Mouse (Mus musculus) kidney, embryonic 15.5 days (tissue): ENCODE data around the gene Sema6d. TPM values are rescaled to one million over a fixed set of nuclear protein-coding genes. Genes with fewer than 3 reads are reported as not detected.
A peak's percentile ranks its signal among the peaks of the same experiment; 100 is the strongest.

Experiments
- ATAC-seq: fragments of 200-750 bp; cut with Nextera tagmentation; replicated peaks from 2 replicates; pipeline ENCODE4 v1.8.0; 2017; ENCODE audit warnings: moderate TSS enrichment; ENCODE audit not compliant: low FRiP score
- H3K27ac ChIP-seq: fragments of 300-500 bp; sonication (generic); 2 replicates; pipeline ENCODE4 v1.5.1; 2015; ENCODE audit warnings: mild to moderate bottlenecking, inconsistent platforms
- H3K27me3 ChIP-seq: fragments of 300-500 bp; sonication (generic); 2 replicates; pipeline ENCODE4 v1.6.1; 2015; ENCODE audit warnings: inconsistent platforms
- H3K36me3 ChIP-seq: fragments of 300-500 bp; sonication (generic); 2 replicates; pipeline ENCODE4 v1.6.1; 2015; ENCODE audit warnings: inconsistent platforms
- H3K4me1 ChIP-seq: fragments of 300-500 bp; sonication (generic); 2 replicates; pipeline ENCODE4 v1.6.1; 2015; ENCODE audit warnings: inconsistent platforms
- H3K4me2 ChIP-seq: fragments of 300-500 bp; sonication (generic); 2 replicates; pipeline ENCODE4 v1.6.1; 2015; ENCODE audit warnings: moderate library complexity, mild to moderate bottlenecking, inconsistent platforms
- H3K4me3 ChIP-seq: fragments of 300-500 bp; sonication (generic); replicated peaks from 2 replicates; pipeline ENCODE4 v1.5.1; 2015; ENCODE audit warnings: mild to moderate bottlenecking, inconsistent platforms
- H3K9ac ChIP-seq: fragments of 300-500 bp; sonication (generic); 2 replicates; pipeline ENCODE4 v1.6.1; 2015; ENCODE audit warnings: mild to moderate bottlenecking, inconsistent platforms
- H3K9me3 ChIP-seq: fragments of 300-500 bp; sonication (generic); replicated peaks from 2 replicates; pipeline ENCODE4 v1.6.1; 2016; ENCODE audit warnings: inconsistent platforms
- WGBS: fragments of 180-500 bp; shearing (Covaris S2); methylation state at CpG from one replicate; pipeline ENCODE4 v1.1.7; 2015; ENCODE audit warnings: mixed read lengths; 5-methylcytosine and 5-hydroxymethylcytosine counted together
- polyA plus RNA-seq: library from polyadenylated mRNA; unstranded; fragments of >200 nt; fragmentation: Nextera tagmentation; extraction: Ambion mirVana; gene quantifications from 2 replicates; pipeline ENCODE4 v1.2.1, GENCODE M21; 2015

Sema6d gene
- polyA plus RNA-seq, 1 experiment from 2014 or later, result 9.5 TPM

DNA sequence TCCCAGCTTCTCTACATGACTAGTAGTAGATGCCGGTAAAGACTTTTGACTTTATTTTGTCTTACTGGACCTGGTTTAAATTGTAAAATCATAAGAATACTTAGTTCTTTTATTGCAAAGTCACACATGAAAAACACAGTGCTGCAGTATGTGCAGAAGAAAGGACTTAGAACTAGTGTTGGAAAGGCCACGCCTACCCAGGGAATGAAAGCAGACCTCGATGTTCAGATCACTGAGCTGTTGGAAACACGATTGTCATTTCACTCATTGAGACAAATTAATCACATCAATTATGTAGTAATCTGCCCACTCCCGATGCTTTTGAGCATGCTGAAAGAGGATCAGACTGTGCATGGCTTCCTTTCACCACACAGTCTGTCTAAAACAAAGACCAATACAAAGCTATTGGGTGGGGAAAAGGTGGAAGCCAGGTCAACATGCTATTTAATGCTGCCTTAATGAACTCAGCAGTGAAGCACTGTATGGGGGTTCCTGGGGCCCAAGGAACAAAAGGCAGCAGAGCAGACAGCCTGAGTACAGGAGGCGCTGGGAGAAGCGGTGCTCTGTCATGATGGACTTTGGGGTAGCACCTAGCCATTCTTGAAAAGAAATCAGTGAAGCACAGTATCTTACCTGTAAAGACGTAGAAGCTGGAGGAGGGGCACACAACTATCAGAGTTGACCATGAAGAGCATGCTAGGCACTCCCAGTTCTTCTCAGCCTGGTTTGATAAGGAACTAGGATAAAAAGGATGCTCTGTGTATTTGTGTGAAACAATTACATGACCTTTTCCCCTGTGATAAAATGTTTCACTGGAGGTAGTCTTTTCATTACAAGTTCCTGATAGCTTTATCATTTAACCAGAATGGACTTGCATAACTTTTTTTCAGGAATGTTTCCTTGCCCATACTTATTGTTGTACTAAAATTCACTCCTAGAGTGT is 375.5 kb downstream of the Sema6d start:
- no peak for ATAC-seq
- no peak overlapping the region for H3K4me2 ChIP-seq
- no peak overlapping the region for H3K27ac ChIP-seq
- no peak overlapping the region for H3K9ac ChIP-seq
- peaks cover 15% of the 10 kb centered on the region for H3K4me1 ChIP-seq
- H3K36me3 ChIP-seq, result no peaks in the 10 kb centered on the region
- no peaks in the 10 kb centered on the region for H3K27me3 ChIP-seq
- no peak overlapping the region for H3K4me3 ChIP-seq
- H3K9me3 ChIP-seq, result no peaks in the 10 kb centered on the region
- 83% methylated on average over 8 of the region's 8 CpGs for WGBS

DNA sequence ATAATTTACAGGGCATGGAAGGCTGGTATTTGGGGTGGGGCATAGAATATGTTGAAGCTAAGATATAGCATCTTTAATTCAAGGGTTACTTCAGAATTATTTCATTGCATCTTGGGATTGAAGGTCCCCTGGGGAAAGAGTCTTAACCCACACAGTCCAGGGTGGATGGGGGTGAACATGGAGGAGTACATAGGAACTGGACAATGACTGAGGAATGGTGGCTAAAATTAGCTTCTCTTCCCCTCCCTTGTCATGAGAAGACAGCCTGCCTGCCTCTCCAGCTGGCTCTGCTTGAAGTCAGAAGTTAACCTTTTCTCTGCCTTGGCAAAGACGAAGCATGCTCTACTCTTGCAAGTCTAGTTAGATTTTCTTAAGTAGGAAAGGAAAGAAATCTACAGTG is 377.7 kb downstream of the Sema6d start:
- no peaks in the 10 kb centered on the region for H3K27me3 ChIP-seq
- peaks cover 9% of the 10 kb centered on the region; the same call in 1 of the 2 replicates for H3K4me1 ChIP-seq
- H3K9ac ChIP-seq, result no peak overlapping the region
- no peak overlapping the region for H3K4me3 ChIP-seq
- no peak overlapping the region for H3K27ac ChIP-seq
- H3K36me3 ChIP-seq, result no peaks in the 10 kb centered on the region
- H3K9me3 ChIP-seq, result no peaks in the 10 kb centered on the region
- peak; percentile 62 for ATAC-seq
- H3K4me2 ChIP-seq, result no peak overlapping the region
- WGBS, result 39% methylated on average over 1 of the region's 1 CpGs

- 71% methylated on average over 10 of the region's 10 CpGs for WGBS
- Histone ChIP-seq H3K4me2 (no peak overlapping the region), H3K9me3 (no peaks in the 10 kb centered on the region), H3K4me1 (peaks cover 14% of the 10 kb centered on the region; the same call in 1 of the 2 replicates), H3K27ac (no peak overlapping the region), H3K27me3 (no peaks in the 10 kb centered on the region), H3K36me3 (no peaks in the 10 kb centered on the region), H3K9ac (no peak overlapping the region), H3K4me3 (no peak overlapping the region)
- ATAC-seq, result no peak
Observed at GRCm38 (mm10) chr2:124470346-124471042, 380.7 kb downstream of the Sema6d start.

GRCm38 (mm10) chr2:124472674-124473507 is 383.1 kb downstream of the Sema6d start:
- Histone ChIP-seq H3K36me3 (no peaks in the 10 kb centered on the region), H3K9me3 (no peaks in the 10 kb centered on the region), H3K27me3 (no peaks in the 10 kb centered on the region), H3K4me1 (peaks cover 9% of the 10 kb centered on the region; the same call in 1 of the 2 replicates), H3K4me3 (no peak overlapping the region), H3K27ac (no peak overlapping the region), H3K9ac (no peak overlapping the region), H3K4me2 (no peak overlapping the region)
- ATAC-seq, result no peak
- 56% methylated on average over 6 of the region's 6 CpGs for whole genome bisulfite sequencing

GRCm38 (mm10) chr2:124477904-124478303 is 388.1 kb downstream of the Sema6d start:
- Histone ChIP-seq H3K4me1 (0 out of 2 replicates have a peak, but pooled peaks cover 3% of the 10 kb centered on the region), H3K4me2 (no peak overlapping the region), H3K27me3 (no peaks in the 10 kb centered on the region), H3K9me3 (no peaks in the 10 kb centered on the region), H3K27ac (no peak overlapping the region), H3K4me3 (no peak overlapping the region), H3K9ac (no peak overlapping the region), H3K36me3 (no peaks in the 10 kb centered on the region)
- ATAC-seq, result no peak

DNA sequence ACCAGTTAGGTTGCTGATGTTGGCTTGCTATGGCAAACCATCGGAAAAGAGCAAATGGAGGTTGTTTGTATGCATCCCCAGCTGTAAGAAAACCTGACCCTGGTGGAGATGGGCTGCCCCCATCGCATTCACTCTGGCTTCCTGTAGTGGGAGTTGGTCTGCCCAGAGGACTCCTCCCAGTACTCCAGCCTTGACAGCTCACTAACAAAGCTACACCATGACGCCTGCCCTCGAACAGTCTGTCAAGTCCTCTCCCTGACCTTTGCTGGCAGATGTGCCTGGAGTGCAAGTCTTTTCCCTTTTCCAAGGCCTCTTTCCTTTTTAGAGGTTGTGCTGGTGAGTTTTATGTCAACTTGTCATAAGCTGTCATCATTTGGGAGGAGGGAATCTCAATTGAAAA is 388.8 kb downstream of the Sema6d start:
- H3K27ac ChIP-seq, result no peak overlapping the region
- no peaks in the 10 kb centered on the region for H3K9me3 ChIP-seq
- no peak overlapping the region for H3K4me2 ChIP-seq
- H3K4me1 ChIP-seq, result no peaks in the 10 kb centered on the region
- WGBS, result 65% methylated on average over 4 of the region's 4 CpGs
- no peaks in the 10 kb centered on the region for H3K36me3 ChIP-seq
- H3K27me3 ChIP-seq, result no peaks in the 10 kb centered on the region
- H3K4me3 ChIP-seq, result no peak overlapping the region
- no peak for ATAC-seq
- H3K9ac ChIP-seq, result no peak overlapping the region

GRCm38 (mm10) chr2:124485761-124486160 is 396.0 kb downstream of the Sema6d start:
- H3K9ac ChIP-seq, result no peak overlapping the region
- 83% methylated on average over 1 of the region's 1 CpGs for WGBS
- no peak overlapping the region for H3K4me3 ChIP-seq
- no peaks in the 10 kb centered on the region for H3K27me3 ChIP-seq
- no peaks in the 10 kb centered on the region for H3K36me3 ChIP-seq
- no peak overlapping the region for H3K4me2 ChIP-seq
- no peaks in the 10 kb centered on the region for H3K9me3 ChIP-seq
- ATAC-seq, result no peak
- H3K4me1 ChIP-seq, result no peaks in the 10 kb centered on the region
- no peak overlapping the region for H3K27ac ChIP-seq

DNA sequence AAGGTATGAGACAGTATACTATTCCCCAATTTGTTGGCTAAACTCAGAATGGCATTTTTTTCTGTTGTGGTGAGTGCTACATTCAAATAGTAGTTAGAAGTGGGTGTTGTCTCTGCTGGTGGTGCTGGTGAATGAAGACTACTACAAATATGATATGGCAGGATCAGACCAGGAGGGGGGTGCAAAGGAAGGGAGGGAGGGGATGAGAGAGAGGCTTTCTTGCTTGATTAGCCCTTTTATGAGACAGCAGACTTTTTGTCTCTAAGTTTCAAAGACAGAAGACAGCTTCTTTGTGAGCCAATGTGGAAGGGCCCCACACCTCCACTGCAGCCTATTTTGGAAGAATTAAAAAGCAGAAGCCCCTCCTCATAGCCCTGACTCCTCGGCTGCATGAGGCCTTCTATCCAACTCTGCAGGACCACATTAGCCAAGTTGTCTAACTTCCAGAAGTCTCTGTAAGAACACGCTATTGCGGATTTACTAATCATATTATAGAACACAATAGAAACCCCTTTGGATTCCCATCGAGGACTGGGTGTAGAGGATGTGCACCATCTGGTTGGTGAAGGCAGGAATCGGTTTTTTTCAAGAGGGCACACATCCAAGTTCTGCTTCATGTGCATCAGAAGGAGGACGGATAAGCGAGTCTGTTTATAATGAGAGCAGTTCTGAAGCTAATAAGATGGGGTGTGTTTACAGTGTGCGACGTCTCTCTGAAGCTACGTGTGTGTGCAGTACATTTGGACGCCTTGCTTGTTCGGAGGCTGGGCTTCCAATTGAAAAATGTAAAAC is 400.4 kb downstream of the Sema6d start:
- Histone ChIP-seq H3K4me1 (no peaks in the 10 kb centered on the region), H3K4me3 (no peak overlapping the region), H3K27me3 (no peaks in the 10 kb centered on the region), H3K9ac (no peak overlapping the region), H3K4me2 (no peak overlapping the region), H3K9me3 (no peaks in the 10 kb centered on the region), H3K36me3 (no peaks in the 10 kb centered on the region), H3K27ac (no peak overlapping the region)
- ATAC-seq, result no peak
- 87% methylated on average over 12 of the region's 12 CpGs for WGBS

DNA sequence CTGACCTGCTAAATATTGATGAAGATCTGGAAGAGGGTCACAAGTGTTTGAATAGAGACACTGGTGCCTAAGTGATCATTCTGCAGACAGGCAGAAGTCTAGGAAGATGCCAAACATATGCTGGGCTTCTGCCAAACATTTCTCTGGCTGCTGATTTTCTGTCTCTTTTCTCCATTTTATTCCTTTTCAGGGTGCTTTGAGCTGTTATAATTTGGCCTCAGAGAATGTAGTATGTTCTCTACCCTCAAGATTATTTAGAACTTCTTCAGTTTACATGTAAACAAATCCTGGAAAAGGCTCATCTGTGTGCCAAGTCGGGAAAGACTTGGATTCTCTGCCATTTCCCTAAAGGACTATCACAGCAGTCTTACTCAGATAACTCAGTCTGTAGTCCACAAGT is 406.0 kb downstream of the Sema6d start:
- Histone ChIP-seq H3K4me2 (no peak overlapping the region), H3K36me3 (no peaks in the 10 kb centered on the region), H3K9me3 (no peaks in the 10 kb centered on the region), H3K4me3 (no peak overlapping the region), H3K9ac (no peak overlapping the region), H3K27ac (no peak overlapping the region), H3K4me1 (no peaks in the 10 kb centered on the region), H3K27me3 (no peaks in the 10 kb centered on the region)
- ATAC-seq, result no peak
- WGBS, result 80% methylated on average over 1 of the region's 1 CpGs

- ATAC-seq, result no peak
- H3K4me3 ChIP-seq, result no peak overlapping the region
- H3K9ac ChIP-seq, result no peak overlapping the region
- WGBS, result 75% methylated on average over 1 of the region's 1 CpGs
- H3K27ac ChIP-seq, result no peak overlapping the region
- H3K27me3 ChIP-seq, result no peaks in the 10 kb centered on the region
- H3K4me2 ChIP-seq, result no peak overlapping the region
- no peaks in the 10 kb centered on the region for H3K36me3 ChIP-seq
- no peaks in the 10 kb centered on the region for H3K9me3 ChIP-seq
- no peaks in the 10 kb centered on the region for H3K4me1 ChIP-seq
Observed at GRCm38 (mm10) chr2:124499670-124500069, 409.9 kb downstream of the Sema6d start.

GRCm38 (mm10) chr2:124505784-124506489 is 416.2 kb downstream of the Sema6d start:
- H3K36me3 ChIP-seq, result no peaks in the 10 kb centered on the region
- H3K9ac ChIP-seq, result no peak overlapping the region
- WGBS, result 76% methylated on average over 4 of the region's 4 CpGs
- H3K9me3 ChIP-seq, result no peaks in the 10 kb centered on the region
- no peak for ATAC-seq
- no peak overlapping the region for H3K4me2 ChIP-seq
- H3K27ac ChIP-seq, result no peak overlapping the region
- no peaks in the 10 kb centered on the region for H3K4me1 ChIP-seq
- H3K27me3 ChIP-seq, result no peaks in the 10 kb centered on the region
- H3K4me3 ChIP-seq, result no peak overlapping the region
